Mouse (Mus musculus) cerebellum, adult 2 months (tissue): ENCODE data around the gene Plekhh2.

Source experiments
- CTCF ChIP-seq: fragments of 200-500 bp; IDR thresholded peaks from 2 replicates; pipeline ENCODE4 v1.5.1; 2011; ENCODE audit warnings: low read depth, mild to moderate bottlenecking, control low read depth, low read length, moderate library complexity, borderline replicate concordance; ENCODE audit not compliant: insufficient read depth
- POLR2A ChIP-seq: fragments of 200-500 bp; IDR thresholded peaks from 2 replicates; pipeline ENCODE4 v1.6.1; 2011; ENCODE audit warnings: low read length, control low read depth, borderline replicate concordance; ENCODE audit not compliant: insufficient read depth

DNA sequence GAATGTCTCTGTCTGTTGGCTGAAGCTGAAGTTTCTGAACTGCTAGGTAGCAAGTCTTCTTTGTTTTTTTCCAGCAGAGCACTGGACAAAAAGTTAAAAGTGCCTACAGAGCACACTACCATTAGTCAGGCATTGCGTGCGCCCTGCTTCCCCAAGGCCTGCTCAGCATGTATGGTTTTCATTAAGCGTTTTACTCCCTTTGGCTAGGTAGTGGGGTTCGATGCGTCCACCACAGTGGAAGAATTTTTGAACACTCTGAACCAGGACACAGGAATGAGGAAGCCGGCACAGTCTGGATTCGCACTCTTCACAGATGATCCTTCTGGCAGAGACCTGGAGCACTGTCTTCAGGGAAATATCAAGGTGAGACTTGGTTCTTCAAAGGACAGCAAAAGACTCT is 87.2 kb downstream of the Plekhh2 start:
- no peak for TF ChIP-seq POLR2A
- TF ChIP-seq CTCF, result no peak
